Mouse (Mus musculus) thymus, adult 2 months (tissue): ENCODE measurements at regions not wholly inside any gene's neighbourhood (a gene's known extent, or its start where the extent isn't known, plus 50 kb on each side); places are given as distances from the start of the nearest gene placed in this dataset.

Experiments
- CTCF ChIP-seq: fragments of 200-500 bp; IDR thresholded peaks from 2 replicates; pipeline ENCODE4 v1.5.1; 2012; ENCODE audit warnings: mild to moderate bottlenecking, control low read depth, low read length, moderate library complexity, borderline replicate concordance; ENCODE audit not compliant: control insufficient read depth, poor library complexity, insufficient read depth; ENCODE audit errors: extremely low read depth
- POLR2A ChIP-seq: fragments of 200-500 bp; IDR thresholded peaks from 2 replicates; pipeline ENCODE4 v1.6.1; 2012; ENCODE audit warnings: mild to moderate bottlenecking, low read length, control low read depth, moderate library complexity; ENCODE audit not compliant: control insufficient read depth, poor library complexity, insufficient read depth; ENCODE audit errors: extremely low read depth

GRCm38 (mm10) chr11:84634990-84635389 is 109.7 kb upstream of the Lhx1 start:
- TF ChIP-seq CTCF (no peak), POLR2A (no peak)
